Mouse (Mus musculus) myocyte (in vitro differentiated cells): ENCODE measurements around the gene Reg3a. TPM values are rescaled to one million over a fixed set of nuclear protein-coding genes. Genes with fewer than 3 reads are reported as not detected.

Experiments used
- H3K27me3 ChIP-seq: one replicate; pipeline ENCODE4 v1.6.1; 2011; ENCODE audit not compliant: control insufficient read depth, insufficient read depth, insufficient read length
- H3K36me3 ChIP-seq: one replicate; pipeline ENCODE4 v1.6.1; 2011; ENCODE audit not compliant: control insufficient read depth, insufficient read depth
- H3K4me2 ChIP-seq: one replicate; pipeline ENCODE4 v1.6.1; 2011; ENCODE audit warnings: low read depth, control low read depth
- H3K4me3 ChIP-seq: one replicate; pipeline ENCODE4 v1.5.1; 2011; ENCODE audit warnings: mild to moderate bottlenecking, control low read depth, moderate library complexity
- H3K79me2 ChIP-seq: one replicate; pipeline ENCODE4 v1.6.1; 2011; ENCODE audit not compliant: control insufficient read depth, insufficient read depth
- H3ac ChIP-seq: one replicate; pipeline ENCODE4 v1.6.1; 2011; ENCODE audit not compliant: control insufficient read depth, insufficient read length
- CEBPB ChIP-seq: IDR thresholded peaks from 2 replicates; pipeline ENCODE4 v1.6.1; 2011; ENCODE audit warnings: mild to moderate bottlenecking, moderate library complexity; ENCODE audit not compliant: poor library complexity, insufficient read depth, severe bottlenecking
- E2F4 ChIP-seq: IDR thresholded peaks from one replicate; pipeline ENCODE4 v1.6.1; 2011; ENCODE audit warnings: mild to moderate bottlenecking, control low read depth, moderate library complexity; ENCODE audit not compliant: insufficient read depth
- MAX ChIP-seq: IDR thresholded peaks from one replicate; pipeline ENCODE4 v1.6.1; 2011; ENCODE audit warnings: low read depth, mild to moderate bottlenecking, control low read depth
- MYOD1 ChIP-seq, 3 experiments: IDR thresholded peaks; one replicate each; pipeline ENCODE4 v1.6.1; 2011; ENCODE audit warnings: control low read depth in 2 of 3, low read depth in 2 of 3, mild to moderate bottlenecking in 2 of 3, moderate library complexity in 1 of 3; ENCODE audit not compliant: insufficient read length in 2 of 3, control insufficient read depth in 1 of 3
- MYOG ChIP-seq, 3 experiments: IDR thresholded peaks; one replicate each; pipeline ENCODE4 v1.6.1; 2011; ENCODE audit warnings: control low read depth in 2 of 3, low read depth in 2 of 3, mild to moderate bottlenecking in 2 of 3; ENCODE audit not compliant: insufficient read length in 2 of 3, control insufficient read depth in 1 of 3, insufficient read depth in 1 of 3
- POLR2A ChIP-seq: IDR thresholded peaks from one replicate; pipeline ENCODE4 v1.6.1; 2011; ENCODE audit warnings: low read depth, mild to moderate bottlenecking, control low read depth, moderate library complexity; ENCODE audit not compliant: insufficient read length
- POLR2AphosphoS2 ChIP-seq: IDR thresholded peaks from one replicate; pipeline ENCODE4 v1.6.1; 2011; ENCODE audit warnings: low read depth, control low read depth; ENCODE audit not compliant: insufficient read length
- REST ChIP-seq: IDR thresholded peaks from one replicate; pipeline ENCODE4 v1.6.1; 2011; ENCODE audit warnings: mild to moderate bottlenecking, control low read depth, moderate library complexity; ENCODE audit not compliant: insufficient read depth, insufficient read length
- SRF ChIP-seq: IDR thresholded peaks from one replicate; pipeline ENCODE4 v1.6.1; 2011; ENCODE audit warnings: low read depth; ENCODE audit not compliant: control insufficient read depth, insufficient read length
- TCF12 ChIP-seq: IDR thresholded peaks from one replicate; pipeline ENCODE4 v1.6.1; 2011; ENCODE audit warnings: mild to moderate bottlenecking, control low read depth; ENCODE audit not compliant: poor library complexity, insufficient read depth, severe bottlenecking
- TCF3 ChIP-seq: IDR thresholded peaks from one replicate; pipeline ENCODE4 v1.6.1; 2011; ENCODE audit warnings: low read depth, control low read depth; ENCODE audit not compliant: insufficient read length
- USF1 ChIP-seq: IDR thresholded peaks from one replicate; pipeline ENCODE4 v1.6.1; 2011; ENCODE audit warnings: low read depth, mild to moderate bottlenecking, control low read depth, moderate library complexity
- polyA plus RNA-seq: library from polyadenylated mRNA; unstranded; fragments of >200 nt; fragmentation: generic; extraction: Trizol; gene quantifications from one replicate; pipeline ENCODE4 v1.2.1, GENCODE M21; 2012; ENCODE audit warnings: missing spikeins

The Reg3a gene
- polyA plus RNA-seq, 1 experiment: not detected

DNA sequence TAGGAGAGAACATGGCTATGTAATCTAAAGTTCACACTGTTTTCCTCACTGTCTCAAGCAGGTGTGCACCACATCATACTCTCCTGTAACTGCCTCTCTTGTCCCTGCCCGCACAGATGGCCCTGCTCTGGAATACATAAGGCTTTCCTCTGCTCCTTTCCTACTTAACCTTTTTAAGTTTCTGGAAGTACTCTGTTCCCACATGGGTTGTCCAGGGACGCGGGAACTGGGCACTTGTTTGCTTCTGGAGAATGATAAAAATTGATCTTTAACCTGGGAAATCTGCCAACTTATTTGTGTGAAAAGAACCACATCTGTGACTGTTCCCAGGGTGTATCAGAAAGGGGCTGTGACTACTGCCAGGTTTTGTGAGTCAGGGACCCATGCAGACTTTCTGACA is 45.0 kb downstream of the Reg3a start:
- Histone ChIP-seq H3ac (no peak overlapping the region), H3K27me3 (no peaks in the 10 kb centered on the region), H3K36me3 (no peaks in the 10 kb centered on the region), H3K4me2 (no peak overlapping the region), H3K4me3 (no peak overlapping the region), H3K79me2 (no peaks in the 10 kb centered on the region)
- TF ChIP-seq MAX: no peak
- no peak for TF ChIP-seq MYOD1 (IDR thresholded peaks at IDR 0.05; ENCODE audit: control insufficient read depth in 1 of 3, insufficient read length in 2 of 3, low read depth in 2 of 3)
- no peak for TF ChIP-seq CEBPB
- no peak for TF ChIP-seq USF1
- TF ChIP-seq TCF12: no peak
- no peak for TF ChIP-seq MYOG (IDR thresholded peaks at IDR 0.05; ENCODE audit: control insufficient read depth in 1 of 3, insufficient read depth in 1 of 3, insufficient read length in 2 of 3, low read depth in 2 of 3)
- no peak for TF ChIP-seq POLR2AphosphoS2
- TF ChIP-seq REST: no peak
- TF ChIP-seq E2F4: no peak
- TF ChIP-seq TCF3: no peak
- TF ChIP-seq POLR2A: no peak
- TF ChIP-seq SRF: no peak

Other genes starting within 250 kb of the Reg3a start
- gene Reg3b, start 10.1 kb upstream of the Reg3a start, polyA plus RNA-seq: not detected
- gene Reg3d, start 1.8 kb upstream of the Reg3a start, polyA plus RNA-seq: not detected
- gene Reg2, start 14.9 kb downstream of the Reg3a start, polyA plus RNA-seq: not detected
- not detected for gene Reg1, start 42.0 kb downstream of the Reg3a start, polyA plus RNA-seq
- not detected for gene Reg3g, start 88.2 kb downstream of the Reg3a start, polyA plus RNA-seq